Mouse (Mus musculus) kidney, adult 9 months (tissue): ENCODE measurements at regions not wholly inside any gene's neighbourhood (a gene's known extent, or its start where the extent isn't known, plus 50 kb on each side); places are given as distances from the start of the nearest gene placed in this dataset.

ENCODE experiments used
- DNase-seq: peaks from one replicate; pipeline ENCODE4 v3.0.0; 2022

DNA sequence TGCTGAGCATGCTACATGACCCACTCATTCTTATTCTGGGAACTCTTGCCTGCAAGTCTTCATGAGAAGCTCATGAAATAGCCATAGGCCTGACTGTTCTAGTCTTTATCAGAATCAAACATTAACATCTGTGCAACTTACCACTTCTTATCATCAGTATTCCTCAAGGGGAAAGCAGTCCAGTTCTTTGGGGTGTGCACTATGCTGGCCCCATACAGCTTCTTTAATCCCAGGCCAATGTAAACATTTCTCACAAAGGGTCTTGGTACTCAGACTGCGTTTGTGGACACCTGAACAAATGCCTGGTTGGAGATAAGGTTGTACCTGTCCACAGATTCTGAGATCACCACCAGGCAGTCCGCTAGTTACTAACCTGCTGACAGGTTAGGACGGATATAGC lies 51.3 kb downstream of the 3110018I06Rik start:
- no peak for DNase-seq

DNA sequence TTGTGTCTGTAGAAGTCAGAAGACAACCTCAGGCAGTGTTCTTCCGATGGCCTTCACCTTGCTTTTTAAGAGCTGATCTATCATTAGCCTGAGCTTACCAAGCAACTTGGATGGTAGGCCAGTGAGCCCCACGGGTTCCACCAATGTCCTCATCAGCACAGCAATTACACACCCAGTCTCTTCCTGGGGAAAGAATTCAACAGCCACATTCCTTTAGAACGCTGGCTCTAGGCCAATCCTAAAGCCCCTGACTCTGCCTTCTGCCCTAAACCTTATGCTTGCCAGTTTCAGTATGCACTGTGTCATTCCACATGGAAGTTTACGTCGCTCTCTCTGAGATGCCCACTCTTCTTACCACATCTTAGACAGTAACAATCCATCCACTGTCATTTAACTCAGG lies 52.8 kb downstream of the 3110018I06Rik start:
- DNase-seq: no peak

DNA sequence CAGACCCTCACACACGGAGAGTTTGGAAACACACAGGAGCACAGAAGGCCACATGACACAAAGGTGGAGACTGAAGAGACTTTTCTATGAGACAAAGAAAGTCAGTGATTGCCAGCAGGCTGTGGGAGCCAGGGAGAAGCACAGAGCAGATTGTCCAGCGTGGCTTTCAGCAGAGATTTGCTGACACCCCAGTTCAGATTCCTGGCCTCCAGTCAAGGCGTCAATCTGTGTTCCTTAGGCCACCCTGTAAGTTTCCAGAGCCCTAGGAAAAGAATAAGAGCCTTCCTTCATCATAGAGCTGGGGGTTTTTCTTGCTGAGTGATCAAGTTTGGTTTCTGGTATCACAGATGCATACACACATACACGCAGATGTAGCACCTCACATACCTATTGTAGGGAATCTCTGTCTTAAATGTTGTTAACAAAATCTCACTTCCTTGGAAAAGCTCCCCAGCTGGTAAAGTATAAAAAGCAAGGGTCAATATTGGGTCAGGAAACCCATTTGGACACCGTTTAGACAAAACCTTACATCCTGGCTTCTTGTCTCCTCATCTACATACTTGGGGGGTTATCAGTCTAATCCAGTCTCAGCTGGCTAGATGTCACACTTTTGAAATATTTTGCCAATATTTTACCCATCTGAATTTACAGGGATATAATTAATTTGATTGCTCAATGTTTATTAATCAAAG lies 58.9 kb downstream of the 3110018I06Rik start:
- DNase-seq: no peak

DNA sequence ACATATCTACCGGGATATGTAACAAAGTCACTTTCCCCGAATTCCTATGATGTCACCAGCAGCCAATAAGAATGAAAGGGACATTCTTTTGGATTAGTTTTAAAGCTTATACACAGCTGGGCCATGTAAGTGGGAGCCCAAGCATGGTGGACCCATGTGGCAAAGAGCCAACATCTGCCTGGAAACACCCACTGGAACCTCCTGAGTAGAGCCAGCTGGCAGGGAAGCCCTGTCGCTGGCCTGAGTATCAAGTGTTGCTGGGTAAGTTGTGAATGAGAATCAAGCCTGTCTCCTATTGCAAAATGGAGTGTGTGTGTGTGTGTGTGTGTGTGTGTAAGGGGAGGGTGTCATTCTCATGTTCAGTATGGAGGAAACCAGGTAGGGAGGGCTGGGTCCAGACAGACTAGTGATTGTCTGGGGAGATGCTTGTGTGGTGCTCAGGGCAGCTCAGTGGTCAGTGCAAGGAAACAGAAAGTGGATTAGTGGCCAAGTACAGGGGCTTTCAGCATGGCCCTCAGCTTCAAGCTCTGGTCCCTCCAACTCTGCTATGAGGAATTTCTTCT lies 59.5 kb downstream of the 3110018I06Rik start:
- DNase-seq: no peak

DNA sequence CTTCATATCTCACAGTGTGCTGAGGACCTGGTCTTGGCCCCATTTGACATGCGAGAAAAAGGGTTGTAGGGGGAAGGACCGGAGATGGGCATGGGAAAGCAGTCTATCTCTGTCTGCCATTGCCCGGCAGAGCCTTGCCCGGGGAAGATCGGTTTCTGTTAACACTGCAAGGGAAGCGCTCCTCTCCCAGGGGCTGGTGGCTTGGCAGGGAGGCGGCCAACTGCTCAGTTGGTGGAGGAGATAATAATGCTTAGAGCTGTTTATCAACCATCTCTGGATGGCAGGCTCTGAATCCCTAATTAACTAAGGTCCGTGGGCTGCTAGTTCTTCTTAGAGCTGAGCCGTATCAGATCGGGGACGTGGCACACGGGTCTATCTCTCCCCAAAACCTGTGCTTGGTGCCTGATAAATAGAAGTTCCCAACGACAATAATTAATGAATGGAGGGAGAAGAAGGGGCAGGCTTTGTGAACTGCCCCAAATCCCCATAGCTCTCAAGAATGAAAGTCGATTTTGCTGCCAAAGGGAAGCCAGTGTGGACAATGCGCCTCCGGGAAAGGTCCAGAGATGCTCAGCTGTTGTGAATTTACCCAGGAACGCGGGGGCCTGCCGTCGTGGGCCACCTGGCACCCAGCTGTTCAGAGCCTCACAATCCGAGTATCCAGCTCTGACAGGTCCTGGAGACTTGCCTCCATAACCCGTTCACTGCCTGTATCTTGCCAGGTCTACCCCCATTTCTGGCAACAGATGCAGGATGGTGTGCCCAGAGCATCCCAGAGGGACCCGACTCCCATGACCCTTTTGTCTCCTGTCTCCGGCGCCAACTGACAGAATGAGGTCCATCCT lies 61.2 kb downstream of the 3110018I06Rik start:
- no peak for DNase-seq

DNA sequence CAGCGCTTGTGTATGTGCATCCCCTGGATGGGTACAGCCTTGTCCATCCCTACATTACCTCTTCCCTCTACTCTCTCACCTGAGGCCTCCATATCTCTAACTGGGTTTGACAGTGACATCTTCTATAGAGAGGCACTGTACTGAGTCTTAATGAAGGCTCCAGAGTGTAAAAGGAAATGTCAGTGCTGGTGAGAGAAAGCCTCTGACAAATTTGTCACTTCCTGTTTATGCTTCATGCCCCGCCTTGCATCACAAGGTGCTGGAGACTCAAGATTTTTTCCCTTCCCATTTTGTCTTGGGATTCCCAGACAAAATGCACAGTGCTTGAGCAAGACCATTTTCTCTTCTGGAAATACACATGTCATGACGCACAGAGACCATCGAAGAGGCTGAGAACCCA lies 70.8 kb downstream of the 3110018I06Rik start:
- no peak for DNase-seq

DNA sequence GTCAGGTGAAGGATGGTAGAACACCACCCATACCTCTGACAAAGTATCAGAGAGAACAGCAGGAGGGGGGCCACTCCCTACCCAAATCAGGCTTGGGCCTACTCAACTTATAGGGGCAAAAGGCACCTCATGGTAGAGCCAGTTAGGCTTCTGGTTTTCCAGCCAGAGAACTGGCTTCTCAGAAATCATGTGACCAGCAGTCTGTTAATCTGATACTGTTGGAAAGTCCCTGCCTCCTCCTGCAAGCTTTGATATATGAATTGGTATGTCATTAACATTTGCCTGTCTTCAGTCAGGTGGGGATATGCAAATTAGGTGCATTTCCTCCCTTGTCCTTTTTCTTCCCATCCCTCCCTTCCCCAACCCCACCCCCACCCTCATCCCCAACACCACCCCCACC lies 71.7 kb downstream of the 3110018I06Rik start:
- no peak for DNase-seq

DNA sequence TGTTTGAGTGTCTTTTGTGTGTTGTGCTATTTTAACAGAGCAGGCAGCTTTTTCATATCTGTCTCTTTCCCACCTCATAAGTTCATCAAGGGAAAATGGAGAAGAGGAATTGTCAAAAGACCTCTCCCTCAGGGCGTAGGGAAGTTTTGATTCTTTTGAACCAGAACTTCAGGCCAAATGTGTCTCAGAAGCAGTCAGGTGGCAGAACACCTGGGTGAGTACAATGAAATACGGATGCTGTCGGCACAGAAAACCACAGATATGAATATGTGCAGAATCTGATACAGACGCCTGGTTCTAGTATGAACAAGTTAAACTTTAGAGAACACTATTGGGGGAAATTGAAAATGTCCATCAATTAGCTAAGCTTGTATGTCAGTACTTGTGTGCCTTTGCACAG lies 84.2 kb downstream of the 3110018I06Rik start:
- no peak for DNase-seq

DNA sequence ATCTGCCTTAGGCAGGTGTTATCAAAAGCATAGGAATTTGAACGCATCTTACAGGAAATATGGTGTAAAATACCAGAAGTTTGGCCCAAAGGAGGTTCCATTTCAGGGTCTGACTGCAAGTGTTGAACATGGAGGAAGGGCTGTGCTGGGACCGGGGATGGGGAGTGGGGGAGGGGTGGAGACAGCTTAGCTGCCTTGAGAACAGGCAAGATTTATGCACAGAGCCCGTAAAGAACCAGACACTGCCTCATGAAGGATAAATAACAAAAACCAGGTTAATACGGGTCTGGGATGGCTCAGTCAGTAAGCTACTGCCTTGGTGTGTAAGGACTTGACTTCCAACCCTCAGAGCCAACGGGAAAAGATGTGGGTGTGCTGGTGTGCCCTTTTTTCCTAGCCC lies 91.1 kb downstream of the 3110018I06Rik start:
- DNase-seq: no peak

DNA sequence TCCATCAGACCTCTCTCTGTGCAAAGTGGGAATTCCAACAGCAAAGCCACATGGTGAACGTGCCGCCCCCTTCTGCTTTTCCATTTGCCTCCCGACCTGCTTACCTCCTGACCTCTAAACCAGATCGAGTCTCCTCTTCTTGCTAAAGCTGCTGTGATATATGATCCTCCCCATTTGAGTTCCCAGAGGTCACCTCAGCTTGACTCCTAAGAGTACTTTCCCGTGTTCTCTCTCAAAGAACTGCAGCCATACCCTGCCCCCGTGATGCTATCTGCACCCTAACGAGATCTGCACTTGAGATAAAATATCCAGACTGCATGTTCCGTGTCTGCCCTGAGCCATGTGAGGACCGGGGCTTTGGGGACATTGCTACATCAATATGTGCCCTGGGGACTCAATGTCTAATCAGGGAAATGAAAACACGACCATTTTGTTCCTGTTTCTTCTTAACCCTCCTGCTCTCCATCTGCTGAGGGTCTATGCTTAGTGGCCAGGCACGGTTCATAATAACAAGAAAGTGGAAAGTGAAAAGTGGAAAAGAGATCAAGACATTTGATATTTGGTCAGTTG lies 94.8 kb downstream of the 3110018I06Rik start:
- no peak for DNase-seq

DNA sequence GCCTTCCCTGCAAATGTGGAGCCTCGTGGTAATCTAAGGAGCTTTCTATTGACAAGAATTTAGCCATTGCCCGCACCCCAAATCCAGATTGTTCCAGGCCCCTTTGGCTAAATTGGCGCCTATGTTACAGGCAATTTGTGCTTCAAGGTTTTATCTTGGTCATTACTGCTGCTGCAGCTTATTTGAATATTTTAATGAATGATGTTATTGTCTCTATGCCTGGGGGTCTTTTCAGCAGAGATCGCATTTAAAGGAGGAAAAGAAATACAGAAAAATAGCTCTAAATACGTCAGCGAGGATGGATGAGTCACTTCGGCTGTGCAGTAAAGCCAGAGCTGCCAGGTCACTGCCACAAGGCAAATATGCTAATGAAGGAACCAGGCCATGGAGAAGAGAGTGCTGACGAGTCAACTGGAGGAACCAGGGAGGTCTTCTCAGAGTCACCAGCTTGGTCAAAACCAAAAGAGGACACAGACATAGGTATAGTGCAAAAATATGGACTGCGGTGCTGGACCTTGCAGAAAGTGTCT lies 97.3 kb downstream of the 3110018I06Rik start:
- no peak for DNase-seq

DNA sequence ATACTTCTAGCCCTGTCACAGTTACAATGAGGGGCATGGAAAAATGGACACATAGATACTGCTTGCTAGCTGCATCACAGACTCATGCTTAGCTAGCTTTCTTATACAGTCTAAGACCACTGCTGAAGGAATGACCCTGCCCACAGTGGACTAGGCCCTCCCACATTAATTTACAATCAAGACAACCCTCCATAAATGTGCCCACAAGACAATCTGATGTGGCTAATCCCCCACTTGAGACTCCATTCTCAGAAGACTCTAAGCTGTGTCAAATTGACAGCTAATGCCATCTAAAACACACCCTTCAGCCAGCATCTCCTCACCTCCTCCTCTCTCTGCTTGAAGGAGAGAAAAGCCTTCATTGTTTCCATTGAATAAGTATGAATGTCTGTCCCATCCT lies 107.8 kb downstream of the 3110018I06Rik start:
- no peak for DNase-seq

DNA sequence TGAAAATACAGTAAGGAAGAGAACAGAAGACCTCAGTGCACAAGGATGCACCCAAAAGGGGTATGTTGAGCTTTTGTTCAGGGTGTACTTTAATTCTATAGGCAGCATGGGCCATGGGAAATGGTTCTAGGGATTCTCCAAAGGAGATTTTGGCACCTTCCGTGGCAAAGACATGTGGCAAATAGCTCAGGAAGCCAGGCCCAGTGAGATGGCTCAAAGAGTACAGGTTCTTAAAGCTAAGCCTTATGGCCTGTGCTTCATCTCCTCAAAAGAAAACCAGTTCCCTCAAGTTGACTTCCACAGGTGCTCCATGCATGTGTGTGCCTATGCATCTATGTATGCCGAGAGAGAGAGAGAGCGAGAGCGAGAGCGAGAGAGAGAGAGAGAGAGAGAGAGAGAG lies 112.1 kb downstream of the 3110018I06Rik start:
- DNase-seq: no peak

DNA sequence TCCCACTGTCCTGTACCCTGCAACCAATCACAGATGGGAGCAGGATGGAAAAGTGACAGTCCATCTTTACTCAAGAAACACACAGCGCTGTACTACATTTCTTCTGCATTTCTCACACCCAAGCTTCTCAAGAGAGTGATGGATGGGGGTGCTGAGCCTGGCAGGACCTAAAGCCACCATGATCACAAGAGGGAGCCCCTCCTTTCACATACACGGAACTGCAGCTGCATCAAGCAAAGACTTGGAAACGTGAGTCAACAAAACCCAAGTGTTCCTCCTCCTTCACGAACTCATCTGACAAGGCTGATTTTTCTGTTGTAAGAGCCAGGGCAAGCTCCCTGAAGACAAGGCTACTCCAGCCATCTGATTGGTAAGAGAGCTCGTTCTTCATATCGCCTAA lies 120.5 kb downstream of the 3110018I06Rik start:
- DNase-seq: no peak

DNA sequence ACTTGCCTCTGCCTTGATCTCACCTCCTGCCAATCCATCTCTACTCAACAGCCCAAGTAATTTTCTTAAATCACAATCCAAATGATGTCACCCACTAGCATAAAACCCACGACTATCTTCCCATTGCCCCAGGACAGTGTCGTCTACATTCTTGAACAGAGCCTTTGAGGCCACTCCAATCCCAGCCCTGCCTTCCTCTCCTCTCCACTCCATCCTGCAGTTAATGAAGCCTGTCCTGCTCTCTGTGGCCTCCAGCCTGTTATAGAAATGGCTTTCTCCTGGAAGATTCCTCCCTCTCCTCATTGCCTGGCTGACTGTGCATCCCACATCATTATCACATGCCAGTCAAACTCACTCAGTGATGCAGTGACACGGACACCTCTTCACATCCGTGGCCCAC lies 121.6 kb downstream of the 3110018I06Rik start:
- no peak for DNase-seq

DNA sequence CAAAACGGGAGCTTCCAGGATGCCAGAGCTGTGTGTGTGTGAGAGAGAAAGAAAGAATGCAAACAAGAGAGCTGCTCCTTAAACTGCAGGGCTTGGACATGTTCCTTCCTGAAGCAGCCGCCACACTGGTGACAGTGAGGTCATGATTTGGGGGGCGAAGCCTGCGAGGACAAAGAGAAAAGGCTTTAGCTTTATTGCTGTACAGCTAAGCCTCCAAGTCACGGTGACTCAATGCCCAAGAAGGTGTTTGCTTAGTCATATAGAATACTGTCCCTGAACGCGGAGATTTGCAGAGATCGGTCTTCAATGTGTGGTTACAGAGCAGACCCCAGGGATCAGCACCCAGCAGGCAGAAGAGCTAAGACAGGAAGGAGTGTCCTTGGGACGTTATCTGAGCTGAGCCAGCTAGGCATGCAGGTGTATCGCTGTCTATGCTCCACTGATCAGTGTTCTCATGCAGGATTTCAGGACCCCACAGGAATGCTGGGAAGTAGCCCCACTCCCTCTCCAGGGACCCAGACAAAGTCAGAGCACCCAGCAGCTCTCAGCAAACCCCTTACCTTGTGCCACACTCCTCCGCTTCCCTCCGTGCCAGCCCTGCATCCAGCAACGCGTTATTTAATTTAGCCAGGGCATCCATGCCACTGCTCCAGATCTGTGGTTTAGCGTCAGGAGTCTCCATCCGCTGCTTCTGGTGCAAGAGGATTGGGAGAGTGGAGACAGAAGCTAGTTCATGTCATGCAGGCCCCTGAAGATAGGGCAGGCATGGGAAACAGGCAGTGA lies 129.0 kb downstream of the 3110018I06Rik start:
- no peak for DNase-seq

DNA sequence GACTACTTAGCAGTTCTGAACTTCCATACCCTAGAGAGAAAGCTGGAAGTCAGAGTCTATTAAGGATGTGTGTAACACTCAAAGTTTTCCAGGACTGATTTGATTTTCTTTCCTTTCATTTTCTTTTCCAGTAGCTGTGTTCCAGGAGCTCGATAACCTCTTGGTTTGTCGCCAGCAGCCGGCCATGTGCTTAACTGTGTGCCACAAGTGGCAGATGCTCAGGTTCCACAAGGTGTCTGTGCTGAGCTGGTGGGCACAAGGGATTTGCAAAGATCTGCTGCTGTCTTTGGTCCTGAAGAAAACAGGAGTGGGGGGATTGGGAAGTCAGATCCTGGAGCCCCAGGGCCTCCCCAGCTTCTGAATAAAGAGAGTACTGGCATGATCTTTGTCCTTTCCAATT lies 136.0 kb downstream of the 3110018I06Rik start:
- DNase-seq: no peak

DNA sequence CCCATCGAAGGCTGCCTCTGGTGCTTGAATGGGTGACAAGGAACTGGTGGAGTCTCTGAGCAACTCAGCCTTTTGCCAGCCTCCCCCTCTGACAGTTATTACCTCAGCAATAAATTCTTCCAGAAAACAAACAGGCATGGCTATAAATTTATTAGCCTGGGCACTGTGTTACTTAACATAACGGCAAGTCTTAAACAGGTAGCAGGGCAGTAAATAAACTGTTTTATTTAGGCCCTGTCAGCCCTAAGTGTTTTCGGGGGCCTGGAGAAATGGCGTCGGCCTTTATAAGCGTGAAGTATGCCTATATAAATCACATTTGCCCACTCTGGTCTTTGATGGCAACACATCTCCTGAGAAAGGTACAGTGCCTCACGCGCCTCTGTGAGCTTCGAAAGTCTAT lies 159.6 kb downstream of the 3110018I06Rik start:
- DNase-seq: no peak

DNA sequence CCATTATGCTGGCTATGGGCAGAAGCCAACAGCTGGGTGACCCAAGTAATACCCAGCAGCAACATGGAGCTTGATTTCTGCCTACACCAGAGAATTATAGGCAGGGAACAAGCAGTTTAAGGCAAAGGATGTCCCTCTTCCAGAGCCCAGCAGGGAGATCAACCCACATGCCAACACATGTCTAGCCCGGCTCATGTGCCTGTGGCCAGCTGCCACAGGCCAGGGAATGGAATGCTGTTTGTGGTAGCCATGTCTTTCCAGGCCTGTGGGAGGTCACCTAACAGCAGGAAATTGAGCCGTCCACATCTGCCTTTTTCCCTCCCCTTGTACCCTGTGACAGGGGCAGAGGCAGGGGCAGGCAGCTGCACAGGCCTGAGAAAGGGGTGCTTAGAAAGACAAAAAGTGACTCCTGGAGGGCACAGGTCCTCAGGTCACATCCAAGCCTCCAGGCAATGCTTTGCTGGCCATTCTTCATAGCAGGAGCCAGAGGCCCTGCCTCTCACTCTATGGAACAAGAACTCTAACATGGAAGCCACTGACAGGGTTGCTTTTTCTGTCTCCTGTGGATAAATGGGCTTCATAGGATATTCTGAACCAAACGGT lies 163.8 kb downstream of the 3110018I06Rik start:
- no peak for DNase-seq

DNA sequence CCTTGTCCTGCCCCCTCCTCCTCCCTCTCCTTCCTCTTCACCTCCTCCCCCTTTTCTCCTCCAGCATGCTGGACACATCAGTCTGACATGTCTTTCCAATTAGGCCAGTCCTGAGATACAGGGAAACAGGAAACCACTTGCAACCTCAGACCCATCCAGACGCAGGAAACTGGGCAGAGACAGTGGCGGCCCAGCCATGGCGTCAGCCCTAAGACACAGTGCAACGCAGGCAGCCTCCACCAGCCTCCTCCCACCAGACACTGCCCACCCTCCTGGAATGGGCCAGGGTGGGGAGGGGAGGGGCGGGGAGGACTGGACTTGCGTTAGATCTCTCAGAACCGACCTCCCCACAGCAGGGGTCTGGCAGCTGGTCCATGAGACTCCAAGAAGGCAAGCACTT lies 164.7 kb downstream of the 3110018I06Rik start:
- no peak for DNase-seq

DNA sequence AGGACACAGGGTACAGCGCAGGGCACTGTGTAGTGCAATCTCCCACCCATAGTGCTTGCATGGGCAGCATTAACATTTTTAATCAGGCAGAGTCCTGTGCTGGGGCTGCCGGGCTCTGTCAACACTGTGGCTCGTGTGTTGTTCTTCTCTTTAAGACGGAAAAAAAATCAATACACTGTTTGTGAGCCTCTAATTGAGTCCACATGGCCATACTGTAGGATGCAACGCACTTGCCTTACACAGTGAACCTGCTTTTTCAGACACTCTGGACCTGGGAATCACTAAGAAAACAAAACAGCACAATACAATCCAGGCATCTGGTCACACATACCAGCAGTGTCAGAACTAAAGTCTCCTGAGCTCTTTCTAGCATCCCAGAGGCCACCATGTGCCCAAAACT lies 168.4 kb downstream of the 3110018I06Rik start:
- no peak for DNase-seq

DNA sequence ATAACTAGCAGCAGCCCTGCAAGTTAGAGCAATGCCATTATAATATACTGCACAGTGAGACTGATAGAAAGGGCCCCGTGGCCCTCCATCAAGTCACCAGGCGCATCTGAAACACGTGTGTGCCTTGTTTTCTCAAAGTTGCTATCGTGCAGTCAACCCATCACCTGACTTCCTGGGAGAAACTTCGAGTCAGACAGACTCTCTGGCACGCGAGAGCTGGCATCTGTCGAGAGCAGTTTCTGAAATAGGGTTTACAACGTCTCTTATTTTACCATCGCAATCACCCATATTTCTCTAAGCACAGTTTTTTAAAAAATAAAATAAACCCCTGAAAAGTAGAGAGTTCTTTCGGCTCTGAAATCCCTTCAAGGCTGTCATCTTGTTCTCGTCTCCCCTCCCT lies 169.8 kb downstream of the 3110018I06Rik start:
- DNase-seq: no peak
